Mouse (Mus musculus) liver, postnatal 0 days (tissue): ENCODE results near the gene Prkcb. TPM values are rescaled to one million over a fixed set of nuclear protein-coding genes. Genes with fewer than 3 reads are reported as not detected.
A peak's percentile ranks its signal among the peaks of the same experiment; 100 is the strongest.

Experiments used
- ATAC-seq: fragments of 200-750 bp; cut with Nextera tagmentation; 2 replicates; pipeline ENCODE4 v1.8.0; 2017; ENCODE audit warnings: mild to moderate bottlenecking, moderate library complexity
- DNase-seq: peaks from one replicate; pipeline ENCODE4 v3.0.0-alpha.2; 2016
- H3K27ac ChIP-seq: fragments of 300-500 bp; sonication (generic); 2 replicates; pipeline ENCODE4 v1.5.1; 2014; ENCODE audit warnings: antibody characterized with exemption, moderate library complexity, mild to moderate bottlenecking, low read depth
- H3K27me3 ChIP-seq: fragments of 300-500 bp; sonication (generic); 2 replicates; pipeline ENCODE4 v1.6.1; 2014; ENCODE audit warnings: low read length, control low read depth, mixed read lengths; ENCODE audit not compliant: insufficient read depth
- H3K36me3 ChIP-seq: fragments of 300-500 bp; sonication (generic); replicated peaks from 2 replicates; pipeline ENCODE4 v1.6.1; 2014; ENCODE audit warnings: mild to moderate bottlenecking, control low read depth, low read length, moderate library complexity, mixed read lengths; ENCODE audit not compliant: insufficient read depth
- H3K4me1 ChIP-seq: fragments of 300-500 bp; sonication (generic); 2 replicates; pipeline ENCODE4 v1.6.1; 2014; ENCODE audit warnings: antibody characterized with exemption, mild to moderate bottlenecking, control low read depth; ENCODE audit not compliant: insufficient read depth
- H3K4me2 ChIP-seq: fragments of 300-500 bp; sonication (generic); 2 replicates; pipeline ENCODE4 v1.6.1; 2014; ENCODE audit warnings: low read depth, mild to moderate bottlenecking, low read length, moderate library complexity, mixed read lengths
- H3K4me3 ChIP-seq: fragments of 300-500 bp; sonication (generic); 2 replicates; pipeline ENCODE4 v1.5.1; 2014; ENCODE audit warnings: low read depth, low read length
- H3K9ac ChIP-seq: fragments of 300-500 bp; sonication (generic); replicated peaks from 2 replicates; pipeline ENCODE4 v1.6.1; 2014; ENCODE audit warnings: mild to moderate bottlenecking, moderate library complexity
- H3K9me3 ChIP-seq: fragments of 300-500 bp; sonication (generic); 2 replicates; pipeline ENCODE4 v1.6.1; 2016; ENCODE audit warnings: mild to moderate bottlenecking, control low read depth, low read length, mixed read lengths
- CTCF ChIP-seq: sonication (generic); IDR thresholded peaks from 2 replicates; pipeline ENCODE4 v1.5.1; 2016; ENCODE audit warnings: antibody characterized with exemption, low read depth
- EP300 ChIP-seq: IDR thresholded peaks from 2 replicates; pipeline ENCODE4 v1.6.1; 2016; ENCODE audit warnings: antibody characterized with exemption, low read depth, mild to moderate bottlenecking
- WGBS: fragments of 180-500 bp; shearing (Covaris S2); extraction: QIAGEN DNeasy Blood & Tissue Kit; methylation state at CpG from one replicate; pipeline ENCODE4 v1.1.7; 2014; ENCODE audit not compliant: insufficient replicate concordance; 5-methylcytosine and 5-hydroxymethylcytosine counted together
- polyA plus RNA-seq: library from polyadenylated mRNA; unstranded; fragments of >200 nt; fragmentation: Nextera tagmentation; extraction: Ambion mirVana; gene quantifications from 2 replicates; pipeline ENCODE4 v1.2.1, GENCODE M21; 2015

Gene Prkcb
- polyA plus RNA-seq, 1 experiment from 2014 or later = 8.1 TPM

- no peak for TF ChIP-seq EP300
- no peak for TF ChIP-seq CTCF
- ATAC-seq (no peak), DNase-seq (no peak)
- no peaks in the 10 kb centered on the region for H3K27me3 ChIP-seq
- WGBS = 75% methylated on average over 12 of the region's 12 CpGs
- no peak overlapping the region for H3K4me2 ChIP-seq
- no peak overlapping the region for H3K9ac ChIP-seq
- peaks cover 13% of the 10 kb centered on the region for H3K4me1 ChIP-seq
- H3K27ac ChIP-seq = no peak overlapping the region
- no peaks in the 10 kb centered on the region for H3K9me3 ChIP-seq
- no peak overlapping the region for H3K4me3 ChIP-seq
- H3K36me3 ChIP-seq = no peaks in the 10 kb centered on the region
Observed at GRCm38 (mm10) chr7:122313690-122314477, 25.3 kb downstream of the Prkcb start.

GRCm38 (mm10) chr7:122315720-122316331 is 27.3 kb downstream of the Prkcb start:
- no peaks in the 10 kb centered on the region for H3K36me3 ChIP-seq
- no peak for TF ChIP-seq CTCF
- no peak for TF ChIP-seq EP300
- WGBS = 66% methylated on average over 8 of the region's 8 CpGs
- peaks cover 11% of the 10 kb centered on the region for H3K4me1 ChIP-seq
- ATAC-seq = no peak
- H3K27ac ChIP-seq = 0 out of 2 replicates have a peak overlapping the region, but pooled peaks have one; percentile 55
- no peaks in the 10 kb centered on the region for H3K27me3 ChIP-seq
- H3K9ac ChIP-seq = no peak overlapping the region
- DNase-seq = no peak
- H3K4me2 ChIP-seq = no peak overlapping the region
- no peaks in the 10 kb centered on the region for H3K9me3 ChIP-seq
- H3K4me3 ChIP-seq = no peak overlapping the region

GRCm38 (mm10) chr7:122316681-122317080 is 28.1 kb downstream of the Prkcb start:
- Histone ChIP-seq H3K4me1 (peaks cover 11% of the 10 kb centered on the region), H3K4me3 (no peak overlapping the region), H3K27ac (peak overlapping the region; percentile 55; the same call in 1 of the 2 replicates), H3K9me3 (no peaks in the 10 kb centered on the region), H3K9ac (no peak overlapping the region), H3K4me2 (no peak overlapping the region), H3K27me3 (no peaks in the 10 kb centered on the region), H3K36me3 (no peaks in the 10 kb centered on the region)
- DNase-seq (no peak), ATAC-seq (no peak)
- no peak for TF ChIP-seq CTCF
- no peak for TF ChIP-seq EP300
- 67% methylated on average over 3 of the region's 3 CpGs for WGBS

- H3K36me3 ChIP-seq = no peaks in the 10 kb centered on the region
- no peaks in the 10 kb centered on the region for H3K9me3 ChIP-seq
- no peak overlapping the region for H3K4me2 ChIP-seq
- no peak for DNase-seq
- H3K27me3 ChIP-seq = no peaks in the 10 kb centered on the region
- no peak overlapping the region for H3K27ac ChIP-seq
- no peak for ATAC-seq
- H3K4me1 ChIP-seq = peaks cover 11% of the 10 kb centered on the region
- no peak overlapping the region for H3K9ac ChIP-seq
- TF ChIP-seq CTCF (no peak), EP300 (no peak)
- no peak overlapping the region for H3K4me3 ChIP-seq
Observed at GRCm38 (mm10) chr7:122317485-122317884, 28.9 kb downstream of the Prkcb start.

- no peak overlapping the region for H3K9ac ChIP-seq
- H3K36me3 ChIP-seq = no peaks in the 10 kb centered on the region
- H3K27me3 ChIP-seq = no peaks in the 10 kb centered on the region
- no peak for TF ChIP-seq EP300
- no peak for TF ChIP-seq CTCF
- H3K9me3 ChIP-seq = no peaks in the 10 kb centered on the region
- no peak overlapping the region for H3K4me2 ChIP-seq
- peaks cover 11% of the 10 kb centered on the region for H3K4me1 ChIP-seq
- no peak overlapping the region for H3K4me3 ChIP-seq
- no peak overlapping the region for H3K27ac ChIP-seq
- DNase-seq (no peak), ATAC-seq (no peak)
- 71% methylated on average over 9 of the region's 9 CpGs for WGBS
Observed at GRCm38 (mm10) chr7:122319566-122319965, 31.0 kb downstream of the Prkcb start.

GRCm38 (mm10) chr7:122320843-122321544 is 32.4 kb downstream of the Prkcb start:
- Histone ChIP-seq H3K9me3 (no peaks in the 10 kb centered on the region), H3K9ac (no peak overlapping the region), H3K4me3 (no peak overlapping the region), H3K4me2 (no peak overlapping the region), H3K4me1 (peaks cover 11% of the 10 kb centered on the region), H3K27ac (no peak overlapping the region), H3K27me3 (no peaks in the 10 kb centered on the region), H3K36me3 (no peaks in the 10 kb centered on the region)
- TF ChIP-seq EP300 = no peak
- peak; percentile 22; the same call in 1 of the 2 replicates for TF ChIP-seq CTCF
- ATAC-seq = no peak
- DNase-seq = no peak
- WGBS = 86% methylated on average over 7 of the region's 7 CpGs
